Mouse (Mus musculus) kidney, embryonic 15.5 days (tissue): ENCODE data around the gene Chit1. TPM values are rescaled to one million over a fixed set of nuclear protein-coding genes. Genes with fewer than 3 reads are reported as not detected.

Source experiments
- ATAC-seq: fragments of 200-750 bp; cut with Nextera tagmentation; replicated peaks from 2 replicates; pipeline ENCODE4 v1.8.0; 2017; ENCODE audit warnings: moderate TSS enrichment; ENCODE audit not compliant: low FRiP score
- H3K27ac ChIP-seq: fragments of 300-500 bp; sonication (generic); 2 replicates; pipeline ENCODE4 v1.5.1; 2015; ENCODE audit warnings: mild to moderate bottlenecking, inconsistent platforms
- H3K27me3 ChIP-seq: fragments of 300-500 bp; sonication (generic); 2 replicates; pipeline ENCODE4 v1.6.1; 2015; ENCODE audit warnings: inconsistent platforms
- H3K36me3 ChIP-seq: fragments of 300-500 bp; sonication (generic); 2 replicates; pipeline ENCODE4 v1.6.1; 2015; ENCODE audit warnings: inconsistent platforms
- H3K4me1 ChIP-seq: fragments of 300-500 bp; sonication (generic); 2 replicates; pipeline ENCODE4 v1.6.1; 2015; ENCODE audit warnings: inconsistent platforms
- H3K4me2 ChIP-seq: fragments of 300-500 bp; sonication (generic); 2 replicates; pipeline ENCODE4 v1.6.1; 2015; ENCODE audit warnings: moderate library complexity, mild to moderate bottlenecking, inconsistent platforms
- H3K4me3 ChIP-seq: fragments of 300-500 bp; sonication (generic); replicated peaks from 2 replicates; pipeline ENCODE4 v1.5.1; 2015; ENCODE audit warnings: mild to moderate bottlenecking, inconsistent platforms
- H3K9ac ChIP-seq: fragments of 300-500 bp; sonication (generic); 2 replicates; pipeline ENCODE4 v1.6.1; 2015; ENCODE audit warnings: mild to moderate bottlenecking, inconsistent platforms
- H3K9me3 ChIP-seq: fragments of 300-500 bp; sonication (generic); replicated peaks from 2 replicates; pipeline ENCODE4 v1.6.1; 2016; ENCODE audit warnings: inconsistent platforms
- WGBS: fragments of 180-500 bp; shearing (Covaris S2); methylation state at CpG from one replicate; pipeline ENCODE4 v1.1.7; 2015; ENCODE audit warnings: mixed read lengths; 5-methylcytosine and 5-hydroxymethylcytosine counted together
- polyA plus RNA-seq: library from polyadenylated mRNA; unstranded; fragments of >200 nt; fragmentation: Nextera tagmentation; extraction: Ambion mirVana; gene quantifications from 2 replicates; pipeline ENCODE4 v1.2.1, GENCODE M21; 2015

The Chit1 gene
- polyA plus RNA-seq, 1 experiment from 2014 or later, result 0.30 TPM

DNA sequence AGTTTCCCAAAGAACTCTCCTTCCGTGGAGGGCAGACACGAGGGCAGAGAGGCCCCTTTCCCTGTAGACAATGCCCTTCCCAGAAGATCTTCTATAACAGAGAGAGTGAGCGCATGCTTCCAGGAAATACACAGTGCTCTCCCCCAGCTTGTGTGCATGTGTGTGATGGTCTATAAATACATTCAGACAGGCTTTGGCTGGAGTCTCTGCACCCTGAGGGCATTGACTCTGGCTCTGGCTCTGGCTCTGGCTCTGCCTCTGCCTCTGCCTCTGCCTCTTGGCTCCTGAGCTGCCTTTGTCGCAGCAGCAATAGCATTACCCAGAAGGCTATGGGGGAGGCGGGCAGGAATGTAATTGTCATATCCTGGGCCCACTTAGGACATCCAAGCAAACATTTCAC is 7.2 kb upstream of the Chit1 start:
- no peak for ATAC-seq
- H3K27ac ChIP-seq, result no peak overlapping the region
- no peak overlapping the region for H3K9ac ChIP-seq
- no peaks in the 10 kb centered on the region for H3K36me3 ChIP-seq
- H3K9me3 ChIP-seq, result no peaks in the 10 kb centered on the region
- no peak overlapping the region for H3K4me3 ChIP-seq
- H3K4me1 ChIP-seq, result peaks cover 19% of the 10 kb centered on the region
- 67% methylated on average over 5 of the region's 5 CpGs for WGBS
- no peaks in the 10 kb centered on the region for H3K27me3 ChIP-seq
- no peak overlapping the region for H3K4me2 ChIP-seq

- H3K9me3 ChIP-seq, result no peaks in the 10 kb centered on the region
- no peaks in the 10 kb centered on the region for H3K36me3 ChIP-seq
- H3K4me1 ChIP-seq, result peaks cover 8% of the 10 kb centered on the region
- no peak overlapping the region for H3K4me3 ChIP-seq
- 78% methylated on average over 11 of the region's 11 CpGs for WGBS
- no peak overlapping the region for H3K4me2 ChIP-seq
- no peaks in the 10 kb centered on the region for H3K27me3 ChIP-seq
- H3K27ac ChIP-seq, result no peak overlapping the region
- H3K9ac ChIP-seq, result no peak overlapping the region
- no peak for ATAC-seq
Measured at GRCm38 (mm10) chr1:134105043-134105763, 5.8 kb upstream of the Chit1 start.

- no peaks in the 10 kb centered on the region for H3K9me3 ChIP-seq
- no peak overlapping the region for H3K4me3 ChIP-seq
- 0 out of 2 replicates have a peak, but pooled peaks cover 4% of the 10 kb centered on the region for H3K4me1 ChIP-seq
- no peak for ATAC-seq
- no peak overlapping the region for H3K27ac ChIP-seq
- no peak overlapping the region for H3K4me2 ChIP-seq
- H3K9ac ChIP-seq, result no peak overlapping the region
- H3K27me3 ChIP-seq, result no peaks in the 10 kb centered on the region
- no peaks in the 10 kb centered on the region for H3K36me3 ChIP-seq
- WGBS, result 45% methylated on average over 3 of the region's 3 CpGs
Measured at GRCm38 (mm10) chr1:134105764-134106430, 5.1 kb upstream of the Chit1 start.

- no peak overlapping the region for H3K27ac ChIP-seq
- no peaks in the 10 kb centered on the region for H3K9me3 ChIP-seq
- no peak overlapping the region for H3K4me2 ChIP-seq
- ATAC-seq, result peak; percentile 20; the same call in 1 of the 2 replicates
- H3K4me3 ChIP-seq, result no peak overlapping the region
- no peaks in the 10 kb centered on the region for H3K36me3 ChIP-seq
- WGBS, result 4% methylated on average over 5 of the region's 5 CpGs
- H3K27me3 ChIP-seq, result no peaks in the 10 kb centered on the region
- no peak overlapping the region for H3K9ac ChIP-seq
- H3K4me1 ChIP-seq, result 0 out of 2 replicates have a peak, but pooled peaks cover 4% of the 10 kb centered on the region
Measured at GRCm38 (mm10) chr1:134106719-134107118, 4.3 kb upstream of the Chit1 start.

DNA sequence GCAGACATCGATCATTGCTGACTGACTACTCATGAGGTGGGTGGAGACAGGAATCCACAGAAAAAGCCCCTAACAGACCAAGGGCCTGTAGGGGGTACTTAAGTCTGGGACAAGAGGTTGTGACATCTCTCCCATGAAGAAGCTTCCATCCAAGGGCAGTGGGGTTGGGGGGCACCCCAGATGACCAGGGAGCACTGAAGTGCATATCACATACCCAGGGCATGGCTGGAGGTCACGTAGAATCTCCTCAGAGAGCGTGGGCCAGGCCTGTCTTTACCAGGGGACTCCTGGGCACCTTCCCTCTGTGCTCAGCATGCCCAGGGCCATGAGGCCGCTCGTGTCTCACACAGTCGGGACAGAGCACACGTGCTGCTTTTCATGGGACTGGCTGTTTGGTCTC is 3.3 kb upstream of the Chit1 start:
- no peaks in the 10 kb centered on the region for H3K36me3 ChIP-seq
- WGBS, result 86% methylated on average over 7 of the region's 7 CpGs
- no peak overlapping the region for H3K4me2 ChIP-seq
- no peaks in the 10 kb centered on the region for H3K9me3 ChIP-seq
- no peaks in the 10 kb centered on the region for H3K27me3 ChIP-seq
- H3K4me3 ChIP-seq, result no peak overlapping the region
- H3K9ac ChIP-seq, result no peak overlapping the region
- H3K27ac ChIP-seq, result no peak overlapping the region
- ATAC-seq, result no peak
- 0 out of 2 replicates have a peak, but pooled peaks cover 4% of the 10 kb centered on the region for H3K4me1 ChIP-seq

DNA sequence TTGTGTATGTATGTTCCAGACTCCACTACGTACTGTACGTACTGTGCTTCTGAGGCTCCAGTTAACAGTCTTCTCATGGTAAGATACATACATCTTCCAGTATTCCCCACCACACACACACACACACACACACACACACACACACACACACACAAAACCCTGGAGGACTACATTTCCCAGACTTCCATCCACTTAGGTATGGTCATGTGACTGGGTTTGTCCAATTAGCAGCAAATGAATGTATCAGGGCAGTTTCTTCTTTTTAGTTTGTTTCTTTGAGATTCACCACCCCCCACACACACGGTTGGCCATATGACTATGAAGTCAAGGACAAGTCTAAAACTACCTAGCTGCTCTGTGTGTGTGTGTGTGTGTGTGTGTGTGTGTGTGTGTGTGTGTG is 1.0 kb upstream of the Chit1 start:
- Histone ChIP-seq H3K4me3 (no peak overlapping the region), H3K36me3 (no peaks in the 10 kb centered on the region), H3K27ac (no peak overlapping the region), H3K9ac (no peak overlapping the region), H3K4me1 (peaks cover 5% of the 10 kb centered on the region), H3K4me2 (no peak overlapping the region), H3K9me3 (no peaks in the 10 kb centered on the region), H3K27me3 (no peaks in the 10 kb centered on the region)
- ATAC-seq, result no peak
- 95% methylated on average over 3 of the region's 3 CpGs for WGBS

DNA sequence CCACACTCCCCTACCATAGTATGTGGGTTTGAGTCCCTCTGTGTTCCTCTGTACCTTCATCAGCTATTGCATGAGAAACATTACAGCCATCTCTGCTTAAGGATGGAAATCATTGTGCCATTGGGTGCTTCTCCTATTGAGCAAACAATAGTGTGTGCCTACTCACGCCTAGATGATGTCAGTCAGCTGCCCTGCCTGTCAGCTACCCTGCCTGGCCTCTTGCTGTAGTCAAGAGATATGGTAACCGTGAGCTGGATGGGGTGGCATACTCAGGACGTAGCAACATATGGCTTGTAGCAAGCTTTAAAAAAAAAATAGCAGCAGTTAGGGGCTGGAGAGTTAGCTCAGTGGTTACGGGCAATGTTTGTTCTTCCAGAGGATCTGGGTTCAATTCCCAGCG is 593 bp upstream of the Chit1 start:
- H3K4me2 ChIP-seq, result no peak overlapping the region
- no peak overlapping the region for H3K27ac ChIP-seq
- H3K36me3 ChIP-seq, result no peaks in the 10 kb centered on the region
- no peaks in the 10 kb centered on the region for H3K9me3 ChIP-seq
- peaks cover 8% of the 10 kb centered on the region for H3K4me1 ChIP-seq
- no peak overlapping the region for H3K4me3 ChIP-seq
- no peaks in the 10 kb centered on the region for H3K27me3 ChIP-seq
- H3K9ac ChIP-seq, result no peak overlapping the region
- 86% methylated on average over 5 of the region's 5 CpGs for WGBS
- no peak for ATAC-seq

GRCm38 (mm10) chr1:134113560-134113959 is 2.5 kb downstream of the Chit1 start:
- no peak overlapping the region for H3K4me3 ChIP-seq
- H3K27ac ChIP-seq, result no peak overlapping the region
- H3K36me3 ChIP-seq, result no peaks in the 10 kb centered on the region
- ATAC-seq, result peak; percentile 31; the same call in 1 of the 2 replicates
- WGBS, result 55% methylated on average over 5 of the region's 5 CpGs
- H3K4me2 ChIP-seq, result no peak overlapping the region
- H3K4me1 ChIP-seq, result peaks cover 13% of the 10 kb centered on the region
- no peak overlapping the region for H3K9ac ChIP-seq
- H3K27me3 ChIP-seq, result no peaks in the 10 kb centered on the region
- H3K9me3 ChIP-seq, result no peaks in the 10 kb centered on the region

GRCm38 (mm10) chr1:134114018-134114417 is 3.0 kb downstream of the Chit1 start:
- peaks cover 13% of the 10 kb centered on the region for H3K4me1 ChIP-seq
- no peak overlapping the region for H3K4me2 ChIP-seq
- ATAC-seq, result no peak
- H3K36me3 ChIP-seq, result no peaks in the 10 kb centered on the region
- 81% methylated on average over 7 of the region's 7 CpGs for WGBS
- H3K27me3 ChIP-seq, result no peaks in the 10 kb centered on the region
- no peak overlapping the region for H3K4me3 ChIP-seq
- H3K9me3 ChIP-seq, result no peaks in the 10 kb centered on the region
- no peak overlapping the region for H3K9ac ChIP-seq
- no peak overlapping the region for H3K27ac ChIP-seq

DNA sequence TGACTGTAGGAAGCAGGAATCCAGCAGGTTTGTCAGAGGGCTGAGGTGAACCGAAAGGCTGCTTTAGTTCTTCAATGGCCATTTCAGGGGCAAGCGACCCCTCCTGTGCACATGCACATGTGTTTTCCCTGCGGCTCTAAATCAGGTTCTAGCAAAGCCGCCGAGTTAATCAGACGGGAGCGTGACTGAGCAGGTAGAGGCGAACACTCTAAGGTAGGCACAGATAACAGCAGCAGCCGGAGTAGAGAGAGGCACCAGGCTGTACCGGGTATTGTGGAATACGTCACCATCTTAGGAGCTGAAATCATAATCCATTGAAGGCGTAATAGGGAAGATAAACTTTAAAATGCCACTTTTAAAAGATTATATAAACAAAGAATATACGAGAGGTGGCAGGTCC is 3.7 kb downstream of the Chit1 start:
- 76% methylated on average over 13 of the region's 13 CpGs for WGBS
- peaks cover 13% of the 10 kb centered on the region for H3K4me1 ChIP-seq
- no peak overlapping the region for H3K27ac ChIP-seq
- no peak overlapping the region for H3K4me2 ChIP-seq
- no peak overlapping the region for H3K4me3 ChIP-seq
- H3K36me3 ChIP-seq, result no peaks in the 10 kb centered on the region
- H3K27me3 ChIP-seq, result no peaks in the 10 kb centered on the region
- H3K9me3 ChIP-seq, result no peaks in the 10 kb centered on the region
- ATAC-seq, result no peak
- no peak overlapping the region for H3K9ac ChIP-seq

DNA sequence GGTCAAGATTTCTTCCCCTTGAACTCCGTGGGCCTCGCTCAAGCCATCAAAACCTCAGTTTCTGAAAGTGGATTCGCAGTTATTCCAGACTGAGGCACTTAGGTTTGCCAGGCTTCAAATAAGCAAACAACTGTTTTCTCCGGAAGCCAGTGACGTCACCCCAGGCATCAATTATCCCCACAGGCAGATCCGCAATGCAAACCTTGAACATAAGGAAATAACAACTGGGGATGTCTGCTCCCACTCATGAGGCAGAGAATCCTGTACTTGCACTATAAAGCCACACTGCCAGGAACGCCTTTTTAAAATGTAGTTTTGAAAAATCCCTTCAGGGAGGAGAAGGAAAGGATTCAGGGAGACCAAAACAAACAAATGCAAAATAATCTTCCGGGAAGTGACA is 4.4 kb downstream of the Chit1 start:
- Histone ChIP-seq H3K36me3 (no peaks in the 10 kb centered on the region), H3K4me1 (peaks cover 13% of the 10 kb centered on the region), H3K27ac (no peak overlapping the region), H3K27me3 (no peaks in the 10 kb centered on the region), H3K4me3 (no peak overlapping the region), H3K9ac (no peak overlapping the region), H3K9me3 (no peaks in the 10 kb centered on the region), H3K4me2 (no peak overlapping the region)
- ATAC-seq, result no peak
- WGBS, result 60% methylated on average over 8 of the region's 8 CpGs

GRCm38 (mm10) chr1:134117110-134117509 is 6.1 kb downstream of the Chit1 start:
- ATAC-seq, result no peak

More at GRCm38 (mm10) chr1:134117110-134117509, 6.1 kb downstream of the Chit1 start:
- no peaks in the 10 kb centered on the region for H3K27me3 ChIP-seq
- no peak overlapping the region for H3K4me2 ChIP-seq
- H3K4me3 ChIP-seq, result no peak overlapping the region
- WGBS, result 73% methylated on average over 5 of the region's 5 CpGs
- H3K9me3 ChIP-seq, result no peaks in the 10 kb centered on the region
- H3K36me3 ChIP-seq, result no peaks in the 10 kb centered on the region
- H3K4me1 ChIP-seq, result peaks cover 13% of the 10 kb centered on the region
- H3K27ac ChIP-seq, result no peak overlapping the region
- no peak overlapping the region for H3K9ac ChIP-seq
